Mouse (Mus musculus) hindbrain, embryonic 11.5 days (tissue): ENCODE data around the gene Eif4a1. TPM values are rescaled to one million over a fixed set of nuclear protein-coding genes. Genes with fewer than 3 reads are reported as not detected.
"Not testable (repeated sequence)": the region's sequence is repeated elsewhere in the genome, so short reads cannot be mapped to it uniquely, and the experiment has no call there.

Experiments
- ATAC-seq: fragments of 200-750 bp; cut with Nextera tagmentation; 2 replicates; pipeline ENCODE4 v1.8.0; 2017; ENCODE audit warnings: mild to moderate bottlenecking, moderate TSS enrichment, moderate library complexity; ENCODE audit not compliant: low FRiP score
- DNase-seq: peaks from one replicate; pipeline ENCODE4 v3.0.0-alpha.2; 2015; ENCODE audit warnings: low spot score
- H3K27ac ChIP-seq: fragments of 300-500 bp; sonication (generic); 2 replicates; pipeline ENCODE4 v1.5.1; 2014; ENCODE audit warnings: mild to moderate bottlenecking, low read depth, low read length
- H3K27me3 ChIP-seq: fragments of 300-500 bp; sonication (generic); 2 replicates; pipeline ENCODE4 v1.6.1; 2014; ENCODE audit warnings: mild to moderate bottlenecking, low read length, moderate library complexity, mixed read lengths; ENCODE audit not compliant: control insufficient read depth, insufficient read depth
- H3K36me3 ChIP-seq: fragments of 300-500 bp; sonication (generic); 2 replicates; pipeline ENCODE4 v1.6.1; 2014; ENCODE audit warnings: mild to moderate bottlenecking, low read length, moderate library complexity, mixed read lengths; ENCODE audit not compliant: control insufficient read depth, insufficient read depth
- H3K4me1 ChIP-seq: fragments of 300-500 bp; sonication (generic); replicated peaks from 2 replicates; pipeline ENCODE4 v1.6.1; 2014; ENCODE audit warnings: low read length, mixed read lengths; ENCODE audit not compliant: control insufficient read depth, insufficient read depth
- H3K4me2 ChIP-seq: fragments of 300-500 bp; sonication (generic); replicated peaks from 2 replicates; pipeline ENCODE4 v1.6.1; 2014; ENCODE audit warnings: mild to moderate bottlenecking, low read depth, low read length
- H3K4me3 ChIP-seq: fragments of 300-500 bp; sonication (generic); 2 replicates; pipeline ENCODE4 v1.5.1; 2014; ENCODE audit warnings: low read depth, low read length
- H3K9ac ChIP-seq: fragments of 300-500 bp; sonication (generic); 2 replicates; pipeline ENCODE4 v1.6.1; 2014; ENCODE audit warnings: low read depth, low read length
- H3K9me3 ChIP-seq: fragments of 300-500 bp; sonication (generic); 2 replicates; pipeline ENCODE4 v1.6.1; 2016; ENCODE audit warnings: low read length; ENCODE audit not compliant: control insufficient read depth
- WGBS: fragments of 180-500 bp; shearing (Covaris S2); extraction: QIAGEN DNeasy Blood & Tissue Kit; methylation state at CpG from one replicate; pipeline ENCODE4 v1.1.7; 2014; 5-methylcytosine and 5-hydroxymethylcytosine counted together
- polyA plus RNA-seq: library from polyadenylated mRNA; unstranded; fragments of >200 nt; fragmentation: Nextera tagmentation; extraction: Ambion mirVana; gene quantifications from 2 replicates; pipeline ENCODE4 v1.2.1, GENCODE M21; 2014

The Eif4a1 gene
- polyA plus RNA-seq, 1 experiment from 2014 or later = 905 TPM

DNA sequence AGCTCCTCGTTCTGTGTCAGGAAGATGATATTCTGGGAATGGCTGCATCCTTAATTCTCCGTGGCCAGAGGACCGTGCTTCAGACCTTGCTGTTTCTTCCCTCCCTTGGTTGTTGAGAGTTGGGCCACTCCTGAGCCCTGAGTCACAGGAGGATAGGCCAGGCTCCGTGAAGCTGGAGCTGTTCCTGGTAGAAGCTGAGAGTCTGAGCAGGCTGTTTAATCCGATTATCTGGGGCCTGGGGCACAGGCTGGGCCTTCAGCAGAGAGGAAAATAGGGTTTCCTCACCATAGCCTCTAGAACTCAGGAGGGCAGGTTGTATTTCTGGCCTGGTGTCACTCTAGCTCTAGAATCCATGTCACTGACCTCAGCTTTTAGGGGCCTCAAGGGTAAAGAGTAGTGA lies 18.8 kb downstream of the Eif4a1 start:
- no peak for DNase-seq

DNA sequence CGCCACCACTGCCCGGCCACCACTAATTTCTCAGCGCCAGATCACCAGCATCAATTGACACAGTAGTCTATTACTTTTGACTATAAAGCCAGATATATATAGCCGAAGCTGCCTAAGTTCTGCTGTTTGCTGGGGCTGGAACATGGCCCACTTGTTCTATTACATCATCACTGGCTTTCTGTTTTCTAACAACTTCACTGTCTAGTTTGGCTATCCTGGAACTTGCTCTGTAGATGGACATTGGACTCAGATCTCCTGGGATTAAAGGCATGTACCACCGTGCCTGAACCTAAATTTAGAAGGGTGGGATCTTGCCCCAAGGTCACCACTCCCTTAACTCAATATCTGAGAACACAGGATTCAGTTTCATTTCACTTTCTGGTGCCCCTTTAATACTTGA lies 26.4 kb downstream of the Eif4a1 start:
- no peak overlapping the region for H3K4me3 ChIP-seq
- H3K9ac ChIP-seq = no peak overlapping the region
- WGBS = 94% methylated on average over 5 of the region's 5 CpGs
- no peaks in the 10 kb centered on the region for H3K27me3 ChIP-seq
- peaks cover 44% of the 10 kb centered on the region for H3K36me3 ChIP-seq
- H3K9me3 ChIP-seq = no peaks in the 10 kb centered on the region
- H3K4me1 ChIP-seq = no peaks in the 10 kb centered on the region
- H3K27ac ChIP-seq = no peak overlapping the region
- ATAC-seq (no peak), DNase-seq (no peak)
- no peak overlapping the region for H3K4me2 ChIP-seq

More for the DNA sequence above, 18.8 kb downstream of the Eif4a1 start:
- no peak for ATAC-seq
- Histone ChIP-seq H3K27ac (no peak overlapping the region), H3K9me3 (no peaks in the 10 kb centered on the region), H3K4me3 (no peak overlapping the region), H3K36me3 (peaks cover 32% of the 10 kb centered on the region), H3K4me1 (no peaks in the 10 kb centered on the region; the same call in 1 of the 2 replicates), H3K4me2 (no peak overlapping the region), H3K27me3 (no peaks in the 10 kb centered on the region), H3K9ac (no peak overlapping the region)
- 74% methylated on average over 5 of the region's 5 CpGs for WGBS

GRCm38 (mm10) chr11:69635471-69635870 lies 36.8 kb downstream of the Eif4a1 start:
- peaks cover 3% of the 10 kb centered on the region for H3K4me1 ChIP-seq
- H3K27ac ChIP-seq = no peak overlapping the region
- H3K4me3 ChIP-seq = no peak overlapping the region
- no peaks in the 10 kb centered on the region for H3K27me3 ChIP-seq
- no peak for DNase-seq
- 89% methylated on average over 3 of the region's 3 CpGs for WGBS
- peaks cover 4% of the 10 kb centered on the region; the same call in 1 of the 2 replicates for H3K36me3 ChIP-seq
- no peak for ATAC-seq
- no peaks in the 10 kb centered on the region for H3K9me3 ChIP-seq
- no peak overlapping the region for H3K9ac ChIP-seq
- H3K4me2 ChIP-seq = no peak overlapping the region

- peak overlapping the region; percentile 97 for H3K27ac ChIP-seq
- H3K27me3 ChIP-seq = no peaks in the 10 kb centered on the region
- H3K36me3 ChIP-seq = no peaks in the 10 kb centered on the region
- H3K9ac ChIP-seq = peak overlapping the region; percentile 98
- no peak for DNase-seq
- H3K4me1 ChIP-seq = peaks cover 3% of the 10 kb centered on the region
- H3K4me2 ChIP-seq = peak overlapping the region; percentile 75
- 1% methylated on average over 46 of the region's 50 CpGs for WGBS
- no peaks in the 10 kb centered on the region for H3K9me3 ChIP-seq
- ATAC-seq = peak; percentile 55
- peak overlapping the region; percentile 98 for H3K4me3 ChIP-seq
Measured at GRCm38 (mm10) chr11:69633128-69633866, 38.9 kb downstream of the Eif4a1 start.

GRCm38 (mm10) chr11:69632284-69633089 lies 39.7 kb downstream of the Eif4a1 start, which contains the start of gene Fxr2:
Fxr2 (plus strand) TSS chr11:69632990.
- WGBS = under 1% methylated on average over 29 of the region's 56 CpGs
- ATAC-seq (peak; percentile 99), DNase-seq (peak; percentile 100)
- Histone ChIP-seq H3K27ac (peak within 1 kb of the TSS; percentile 97), H3K9me3 (no peaks in the 10 kb centered on the region), H3K4me1 (peaks cover 3% of the 10 kb centered on the region), H3K27me3 (no peaks in the 10 kb centered on the region), H3K4me2 (peak within 1 kb of the TSS; percentile 75), H3K4me3 (peak within 1 kb of the TSS; percentile 98), H3K9ac (peak within 1 kb of the TSS; percentile 98), H3K36me3 (no peaks in the 10 kb centered on the region)

- Histone ChIP-seq H3K9me3 (no peaks in the 10 kb centered on the region), H3K4me1 (peaks cover 3% of the 10 kb centered on the region), H3K4me3 (no peak overlapping the region), H3K36me3 (no peaks in the 10 kb centered on the region), H3K9ac (no peak overlapping the region), H3K4me2 (no peak overlapping the region), H3K27me3 (no peaks in the 10 kb centered on the region), H3K27ac (no peak overlapping the region)
- DNase-seq = peak; percentile 31
- no peak for ATAC-seq
- WGBS = 66% methylated on average over 1 of the region's 1 CpGs
Measured at GRCm38 (mm10) chr11:69629802-69630201, 42.4 kb downstream of the Eif4a1 start.

DNA sequence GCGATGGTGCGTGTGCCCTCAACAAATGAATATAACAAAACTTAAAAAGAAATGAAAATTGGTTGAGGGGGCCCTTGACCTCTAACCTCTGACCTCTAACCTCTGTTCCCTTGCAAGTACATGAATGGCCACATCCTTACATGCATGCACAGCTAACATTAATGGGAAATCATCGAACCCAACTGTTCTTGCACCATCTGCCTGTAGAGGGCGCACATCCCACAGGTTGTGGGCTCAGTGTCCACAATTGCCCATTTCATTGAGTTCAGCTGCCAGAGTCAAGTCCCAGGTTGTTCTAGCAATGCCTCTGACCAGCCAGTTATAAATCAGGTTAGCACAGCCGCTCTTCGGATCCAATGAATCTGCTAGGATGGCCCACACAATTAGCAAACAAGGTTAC lies 43.9 kb downstream of the Eif4a1 start:
- DNase-seq = peak; percentile 92
- 35% methylated on average over 6 of the region's 6 CpGs for WGBS
- H3K4me3 ChIP-seq = no peak overlapping the region
- no peak overlapping the region for H3K4me2 ChIP-seq
- no peaks in the 10 kb centered on the region for H3K36me3 ChIP-seq
- no peak for ATAC-seq
- H3K27me3 ChIP-seq = no peaks in the 10 kb centered on the region
- H3K4me1 ChIP-seq = no peaks in the 10 kb centered on the region
- no peaks in the 10 kb centered on the region for H3K9me3 ChIP-seq
- H3K27ac ChIP-seq = no peak overlapping the region
- H3K9ac ChIP-seq = no peak overlapping the region

DNA sequence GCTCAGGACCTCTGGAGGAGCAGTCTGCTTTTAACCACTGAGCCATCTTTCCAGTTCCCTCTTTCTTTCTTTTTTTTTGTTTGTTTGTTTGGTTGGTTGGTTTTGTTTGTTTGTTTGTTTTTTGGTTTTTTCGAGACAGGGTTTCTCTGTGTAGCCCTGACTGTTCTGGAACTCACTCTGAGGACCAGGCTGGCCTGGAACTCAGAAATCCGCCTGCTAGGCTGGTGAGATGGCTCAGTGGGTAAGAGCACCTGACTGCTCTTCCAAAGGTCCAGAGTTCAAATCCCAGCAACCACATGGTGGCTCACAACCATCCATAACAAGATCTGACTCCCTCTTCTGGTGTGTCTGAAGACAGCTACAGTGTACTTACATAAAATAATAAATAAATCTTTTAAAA lies 47.9 kb downstream of the Eif4a1 start:
- 81% methylated on average over 2 of the region's 2 CpGs for WGBS
- H3K4me3 ChIP-seq, H3K27me3 ChIP-seq, DNase-seq, H3K36me3 ChIP-seq, H3K9ac ChIP-seq, H3K4me2 ChIP-seq, H3K27ac ChIP-seq, H3K9me3 ChIP-seq, H3K4me1 ChIP-seq, ATAC-seq: not testable (repeated sequence)
